Mouse (Mus musculus) thymus, adult 2 months (tissue): ENCODE data around the gene Gm20388.

Experiments used
- CTCF ChIP-seq: fragments of 200-500 bp; IDR thresholded peaks from 2 replicates; pipeline ENCODE4 v1.5.1; 2012; ENCODE audit warnings: mild to moderate bottlenecking, control low read depth, low read length, moderate library complexity, borderline replicate concordance; ENCODE audit not compliant: control insufficient read depth, poor library complexity, insufficient read depth; ENCODE audit errors: extremely low read depth
- POLR2A ChIP-seq: fragments of 200-500 bp; IDR thresholded peaks from 2 replicates; pipeline ENCODE4 v1.6.1; 2012; ENCODE audit warnings: mild to moderate bottlenecking, low read length, control low read depth, moderate library complexity; ENCODE audit not compliant: control insufficient read depth, poor library complexity, insufficient read depth; ENCODE audit errors: extremely low read depth

- no peak for TF ChIP-seq POLR2A
- no peak for TF ChIP-seq CTCF
These were observed 3491.3 kb downstream of the Gm20388 start for GRCm38 (mm10) chr8:123401936-123402335.
